Mouse (Mus musculus) forebrain, postnatal 0 days (tissue): ENCODE measurements around the gene Npas2. TPM values are rescaled to one million over a fixed set of nuclear protein-coding genes. Genes with fewer than 3 reads are reported as not detected.

Source experiments
- ATAC-seq: fragments of 200-750 bp; cut with Nextera tagmentation; 2 replicates; pipeline ENCODE4 v1.8.0; 2017; ENCODE audit warnings: mild to moderate bottlenecking, moderate library complexity
- DNase-seq: peaks from one replicate; pipeline ENCODE4 v3.0.0-alpha.2; 2015
- H3K27ac ChIP-seq: fragments of 300-500 bp; sonication (generic); 2 replicates; pipeline ENCODE4 v1.5.1; 2014; ENCODE audit warnings: low read depth, mild to moderate bottlenecking, antibody characterized with exemption, low read length, moderate library complexity, mixed read lengths
- H3K27me3 ChIP-seq: fragments of 300-500 bp; sonication (generic); 2 replicates; pipeline ENCODE4 v1.6.1; 2014; ENCODE audit warnings: mild to moderate bottlenecking, low read length, mixed read lengths; ENCODE audit not compliant: insufficient read depth
- H3K36me3 ChIP-seq: fragments of 300-500 bp; sonication (generic); 2 replicates; pipeline ENCODE4 v1.6.1; 2014; ENCODE audit warnings: mild to moderate bottlenecking, moderate library complexity; ENCODE audit not compliant: insufficient read depth
- H3K4me1 ChIP-seq: fragments of 300-500 bp; sonication (generic); 2 replicates; pipeline ENCODE4 v1.6.1; 2014; ENCODE audit warnings: antibody characterized with exemption; ENCODE audit not compliant: insufficient read depth
- H3K4me2 ChIP-seq: fragments of 300-500 bp; sonication (generic); 2 replicates; pipeline ENCODE4 v1.6.1; 2014; ENCODE audit warnings: low read depth, mild to moderate bottlenecking, moderate library complexity
- H3K4me3 ChIP-seq: fragments of 300-500 bp; sonication (generic); 2 replicates; pipeline ENCODE4 v1.5.1; 2014; ENCODE audit warnings: low read depth, low read length, mixed read lengths
- H3K9ac ChIP-seq: fragments of 300-500 bp; sonication (generic); 2 replicates; pipeline ENCODE4 v1.6.1; 2014; ENCODE audit warnings: mild to moderate bottlenecking
- H3K9me3 ChIP-seq: fragments of 300-500 bp; sonication (generic); 2 replicates; pipeline ENCODE4 v1.6.1; 2016; ENCODE audit warnings: low read length
- CTCF ChIP-seq: sonication (generic); IDR thresholded peaks from 2 replicates; pipeline ENCODE4 v1.5.1; 2016; ENCODE audit warnings: antibody characterized with exemption, control low read depth, low read depth
- WGBS: fragments of 180-500 bp; shearing (Covaris S2); extraction: QIAGEN DNeasy Blood & Tissue Kit; methylation state at CpG from one replicate; pipeline ENCODE4 v1.1.7; 2014; 5-methylcytosine and 5-hydroxymethylcytosine counted together
- polyA plus RNA-seq: library from polyadenylated mRNA; unstranded; fragments of >200 nt; fragmentation: Nextera tagmentation; extraction: Ambion mirVana; gene quantifications from 2 replicates; pipeline ENCODE4 v1.2.1, GENCODE M21; 2015
- total RNA-seq: library from RNA; depleted of rRNA; stranded (reverse); fragments of >200 nt; gene quantifications from 2 replicates; pipeline ENCODE4 v1.2.3, GENCODE M21; 2014

The Npas2 gene
- total and polyA plus RNA-seq, 2 experiments from 2014 or later, result 3.3 to 4.6 TPM

GRCm38 (mm10) chr1:39300243-39300642 is 106.7 kb downstream of the Npas2 start:
- Histone ChIP-seq H3K9me3 (no peaks in the 10 kb centered on the region), H3K4me1 (no peaks in the 10 kb centered on the region), H3K4me3 (no peak overlapping the region), H3K4me2 (no peak overlapping the region), H3K9ac (no peak overlapping the region), H3K27ac (no peak overlapping the region), H3K36me3 (no peaks in the 10 kb centered on the region), H3K27me3 (no peaks in the 10 kb centered on the region)
- ATAC-seq (no peak), DNase-seq (no peak)
- no peak for TF ChIP-seq CTCF
- WGBS, result 85% methylated on average over 9 of the region's 9 CpGs

- no peak for TF ChIP-seq CTCF
- H3K4me3 ChIP-seq, result no peak overlapping the region
- H3K9me3 ChIP-seq, result no peaks in the 10 kb centered on the region
- H3K4me2 ChIP-seq, result no peak overlapping the region
- ATAC-seq, result no peak
- no peaks in the 10 kb centered on the region for H3K4me1 ChIP-seq
- no peaks in the 10 kb centered on the region for H3K27me3 ChIP-seq
- H3K27ac ChIP-seq, result no peak overlapping the region
- no peak overlapping the region for H3K9ac ChIP-seq
- no peaks in the 10 kb centered on the region for H3K36me3 ChIP-seq
- DNase-seq, result no peak
- whole genome bisulfite sequencing, result 93% methylated on average over 6 of the region's 6 CpGs
These were observed 107.1 kb downstream of the Npas2 start for GRCm38 (mm10) chr1:39300676-39301075.

- Histone ChIP-seq H3K4me2 (no peak overlapping the region), H3K4me1 (no peaks in the 10 kb centered on the region), H3K9ac (no peak overlapping the region), H3K27ac (no peak overlapping the region), H3K4me3 (no peak overlapping the region), H3K9me3 (no peaks in the 10 kb centered on the region), H3K36me3 (no peaks in the 10 kb centered on the region), H3K27me3 (no peaks in the 10 kb centered on the region)
- ATAC-seq (no peak), DNase-seq (no peak)
- no peak for TF ChIP-seq CTCF
- WGBS, result 89% methylated on average over 7 of the region's 7 CpGs
These were observed 108.7 kb downstream of the Npas2 start for GRCm38 (mm10) chr1:39302246-39302645.

GRCm38 (mm10) chr1:39303054-39303649 is 109.6 kb downstream of the Npas2 start:
- no peak overlapping the region for H3K9ac ChIP-seq
- no peaks in the 10 kb centered on the region for H3K27me3 ChIP-seq
- H3K36me3 ChIP-seq, result no peaks in the 10 kb centered on the region
- TF ChIP-seq CTCF, result no peak
- no peak for ATAC-seq
- no peak overlapping the region for H3K4me2 ChIP-seq
- no peak overlapping the region for H3K27ac ChIP-seq
- no peak for DNase-seq
- no peaks in the 10 kb centered on the region for H3K4me1 ChIP-seq
- H3K9me3 ChIP-seq, result no peaks in the 10 kb centered on the region
- no peak overlapping the region for H3K4me3 ChIP-seq
- WGBS, result 64% methylated on average over 4 of the region's 4 CpGs

- H3K4me1 ChIP-seq, result no peaks in the 10 kb centered on the region
- ATAC-seq, result no peak
- no peak for TF ChIP-seq CTCF
- no peaks in the 10 kb centered on the region for H3K36me3 ChIP-seq
- H3K9me3 ChIP-seq, result no peaks in the 10 kb centered on the region
- DNase-seq, result no peak
- no peak overlapping the region for H3K9ac ChIP-seq
- H3K27me3 ChIP-seq, result no peaks in the 10 kb centered on the region
- H3K4me2 ChIP-seq, result no peak overlapping the region
- H3K4me3 ChIP-seq, result no peak overlapping the region
- no peak overlapping the region for H3K27ac ChIP-seq
These were observed 113.8 kb downstream of the Npas2 start for GRCm38 (mm10) chr1:39307291-39307690.

GRCm38 (mm10) chr1:39307971-39308370 is 114.4 kb downstream of the Npas2 start:
- TF ChIP-seq CTCF, result no peak
- 92% methylated on average over 2 of the region's 2 CpGs for whole genome bisulfite sequencing
- no peaks in the 10 kb centered on the region for H3K9me3 ChIP-seq
- no peak overlapping the region for H3K9ac ChIP-seq
- no peaks in the 10 kb centered on the region for H3K27me3 ChIP-seq
- H3K4me3 ChIP-seq, result no peak overlapping the region
- H3K4me1 ChIP-seq, result no peaks in the 10 kb centered on the region; the same call in 1 of the 2 replicates
- no peak for DNase-seq
- H3K36me3 ChIP-seq, result no peaks in the 10 kb centered on the region
- H3K4me2 ChIP-seq, result no peak overlapping the region
- no peak overlapping the region for H3K27ac ChIP-seq
- no peak for ATAC-seq

- no peaks in the 10 kb centered on the region for H3K36me3 ChIP-seq
- no peaks in the 10 kb centered on the region for H3K9me3 ChIP-seq
- no peak for TF ChIP-seq CTCF
- H3K4me3 ChIP-seq, result no peak overlapping the region
- no peak overlapping the region for H3K9ac ChIP-seq
- no peak overlapping the region for H3K27ac ChIP-seq
- no peak for DNase-seq
- H3K4me1 ChIP-seq, result no peaks in the 10 kb centered on the region; the same call in 1 of the 2 replicates
- ATAC-seq, result no peak
- 91% methylated on average over 7 of the region's 7 CpGs for WGBS
- H3K4me2 ChIP-seq, result no peak overlapping the region
- H3K27me3 ChIP-seq, result no peaks in the 10 kb centered on the region
These were observed 116.0 kb downstream of the Npas2 start for GRCm38 (mm10) chr1:39309548-39309947.
